Mouse (Mus musculus) liver, postnatal 0 days (tissue): ENCODE measurements around the gene Sspn. TPM values are rescaled to one million over a fixed set of nuclear protein-coding genes. Genes with fewer than 3 reads are reported as not detected.

Experiments
- ATAC-seq: fragments of 200-750 bp; cut with Nextera tagmentation; 2 replicates; pipeline ENCODE4 v1.8.0; 2017; ENCODE audit warnings: mild to moderate bottlenecking, moderate library complexity
- DNase-seq: peaks from one replicate; pipeline ENCODE4 v3.0.0-alpha.2; 2016
- H3K27ac ChIP-seq: fragments of 300-500 bp; sonication (generic); 2 replicates; pipeline ENCODE4 v1.5.1; 2014; ENCODE audit warnings: antibody characterized with exemption, moderate library complexity, mild to moderate bottlenecking, low read depth
- H3K27me3 ChIP-seq: fragments of 300-500 bp; sonication (generic); 2 replicates; pipeline ENCODE4 v1.6.1; 2014; ENCODE audit warnings: low read length, control low read depth, mixed read lengths; ENCODE audit not compliant: insufficient read depth
- H3K36me3 ChIP-seq: fragments of 300-500 bp; sonication (generic); replicated peaks from 2 replicates; pipeline ENCODE4 v1.6.1; 2014; ENCODE audit warnings: mild to moderate bottlenecking, control low read depth, low read length, moderate library complexity, mixed read lengths; ENCODE audit not compliant: insufficient read depth
- H3K4me1 ChIP-seq: fragments of 300-500 bp; sonication (generic); 2 replicates; pipeline ENCODE4 v1.6.1; 2014; ENCODE audit warnings: antibody characterized with exemption, mild to moderate bottlenecking, control low read depth; ENCODE audit not compliant: insufficient read depth
- H3K4me2 ChIP-seq: fragments of 300-500 bp; sonication (generic); 2 replicates; pipeline ENCODE4 v1.6.1; 2014; ENCODE audit warnings: low read depth, mild to moderate bottlenecking, low read length, moderate library complexity, mixed read lengths
- H3K4me3 ChIP-seq: fragments of 300-500 bp; sonication (generic); 2 replicates; pipeline ENCODE4 v1.5.1; 2014; ENCODE audit warnings: low read depth, low read length
- H3K9ac ChIP-seq: fragments of 300-500 bp; sonication (generic); replicated peaks from 2 replicates; pipeline ENCODE4 v1.6.1; 2014; ENCODE audit warnings: mild to moderate bottlenecking, moderate library complexity
- H3K9me3 ChIP-seq: fragments of 300-500 bp; sonication (generic); 2 replicates; pipeline ENCODE4 v1.6.1; 2016; ENCODE audit warnings: mild to moderate bottlenecking, control low read depth, low read length, mixed read lengths
- CTCF ChIP-seq: sonication (generic); IDR thresholded peaks from 2 replicates; pipeline ENCODE4 v1.5.1; 2016; ENCODE audit warnings: antibody characterized with exemption, low read depth
- EP300 ChIP-seq: IDR thresholded peaks from 2 replicates; pipeline ENCODE4 v1.6.1; 2016; ENCODE audit warnings: antibody characterized with exemption, low read depth, mild to moderate bottlenecking
- WGBS: fragments of 180-500 bp; shearing (Covaris S2); extraction: QIAGEN DNeasy Blood & Tissue Kit; methylation state at CpG from one replicate; pipeline ENCODE4 v1.1.7; 2014; ENCODE audit not compliant: insufficient replicate concordance; 5-methylcytosine and 5-hydroxymethylcytosine counted together
- polyA plus RNA-seq: library from polyadenylated mRNA; unstranded; fragments of >200 nt; fragmentation: Nextera tagmentation; extraction: Ambion mirVana; gene quantifications from 2 replicates; pipeline ENCODE4 v1.2.1, GENCODE M21; 2015

Sspn gene
- polyA plus RNA-seq, 1 experiment from 2014 or later = 0.51 TPM

DNA sequence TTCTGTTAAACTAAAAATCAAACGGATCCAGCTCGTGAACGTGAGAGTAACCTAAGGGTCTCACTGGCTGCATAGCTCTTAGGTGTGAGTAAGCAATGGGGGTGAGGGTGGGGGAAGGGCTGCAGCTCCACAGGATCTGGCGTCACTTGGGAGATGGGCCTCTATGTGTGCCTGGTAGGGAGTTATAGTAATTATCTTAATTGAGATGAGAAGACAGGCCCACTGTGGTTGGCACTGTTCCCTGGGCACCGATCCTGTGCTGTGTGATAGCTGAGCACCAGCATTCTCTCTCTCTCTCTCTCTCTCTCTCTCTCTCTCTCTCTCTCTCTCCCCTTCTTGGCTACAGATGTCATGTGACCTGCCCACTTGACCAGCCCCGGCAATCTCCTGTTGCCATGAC lies 9.4 kb downstream of the Sspn start:
- ATAC-seq = no peak
- no peak overlapping the region for H3K9ac ChIP-seq
- WGBS = 76% methylated on average over 6 of the region's 6 CpGs

DNA sequence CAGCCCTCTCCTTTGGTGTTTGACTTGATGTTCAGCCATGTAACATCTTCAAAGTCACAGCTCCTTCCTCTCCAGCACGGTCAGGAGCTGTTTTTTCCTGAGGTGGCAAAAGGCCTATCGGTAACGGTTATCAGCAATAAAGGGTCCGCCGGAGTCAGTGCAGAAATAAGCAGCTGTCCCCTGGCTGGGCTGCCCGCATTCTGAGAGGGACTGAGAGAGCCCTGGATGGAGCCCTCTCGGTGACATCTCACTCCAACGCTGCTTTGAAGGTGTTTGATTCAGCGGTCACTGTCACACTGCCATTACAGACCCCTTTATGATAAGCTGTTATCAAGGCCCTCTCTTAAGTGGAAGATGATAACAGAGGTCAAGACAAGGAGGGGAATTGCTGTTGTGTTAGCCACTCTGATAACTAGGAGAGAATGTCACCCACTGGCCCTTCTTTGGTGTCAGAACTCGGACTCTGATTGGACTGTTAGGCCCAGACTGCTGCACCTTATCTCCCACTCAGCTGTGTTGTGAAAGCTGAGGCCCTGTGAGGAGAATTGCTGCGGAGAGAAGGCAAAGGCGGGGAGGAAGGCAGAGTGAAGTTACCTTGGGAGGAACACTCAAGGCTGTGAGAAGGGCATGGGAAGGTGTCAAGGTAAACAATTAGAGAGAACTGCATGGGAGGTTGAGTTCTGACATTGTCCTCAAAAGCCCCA lies 11.0 kb downstream of the Sspn start:
- H3K27ac ChIP-seq = no peak overlapping the region
- ATAC-seq (no peak), DNase-seq (no peak)
- TF ChIP-seq EP300 = no peak
- no peak for TF ChIP-seq CTCF
- no peaks in the 10 kb centered on the region for H3K27me3 ChIP-seq
- H3K4me3 ChIP-seq = no peak overlapping the region
- no peaks in the 10 kb centered on the region for H3K4me1 ChIP-seq
- no peak overlapping the region for H3K9ac ChIP-seq
- WGBS = 51% methylated on average over 12 of the region's 12 CpGs
- H3K9me3 ChIP-seq = no peaks in the 10 kb centered on the region
- no peak overlapping the region for H3K4me2 ChIP-seq
- no peaks in the 10 kb centered on the region for H3K36me3 ChIP-seq

More for the DNA sequence above, 9.4 kb downstream of the Sspn start:
- Histone ChIP-seq H3K4me1 (no peaks in the 10 kb centered on the region), H3K27ac (no peak overlapping the region), H3K4me3 (no peak overlapping the region), H3K27me3 (no peaks in the 10 kb centered on the region), H3K4me2 (no peak overlapping the region), H3K36me3 (no peaks in the 10 kb centered on the region), H3K9me3 (no peaks in the 10 kb centered on the region; the same call in 1 of the 2 replicates)
- TF ChIP-seq CTCF (no peak), EP300 (no peak)
- DNase-seq = no peak

DNA sequence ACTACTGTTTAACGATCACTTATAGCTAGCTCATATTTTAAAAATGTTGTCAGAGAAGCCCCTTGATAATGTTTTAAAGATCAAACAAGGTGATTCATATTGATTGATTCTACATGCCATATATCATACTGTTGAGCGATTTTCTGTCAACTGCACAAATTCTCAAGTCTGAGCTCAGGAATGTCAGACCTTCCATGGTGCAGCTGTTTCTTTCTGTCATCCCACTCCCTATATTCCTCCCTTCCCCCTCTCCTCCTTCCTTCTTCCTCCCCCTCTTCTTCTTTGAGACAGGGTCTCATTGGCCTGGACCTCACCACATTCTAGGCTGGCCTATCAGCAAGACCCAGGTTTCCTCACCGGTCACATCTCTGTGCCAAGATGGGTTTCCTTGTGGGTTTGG lies 12.0 kb downstream of the Sspn start:
- no peak for DNase-seq
- ATAC-seq = no peak
- Histone ChIP-seq H3K27ac (no peak overlapping the region), H3K4me3 (no peak overlapping the region), H3K4me1 (no peaks in the 10 kb centered on the region), H3K9me3 (no peaks in the 10 kb centered on the region), H3K27me3 (no peaks in the 10 kb centered on the region), H3K9ac (no peak overlapping the region), H3K4me2 (no peak overlapping the region), H3K36me3 (no peaks in the 10 kb centered on the region)
- TF ChIP-seq EP300 (no peak), CTCF (no peak)
- 74% methylated on average over 3 of the region's 3 CpGs for WGBS

DNA sequence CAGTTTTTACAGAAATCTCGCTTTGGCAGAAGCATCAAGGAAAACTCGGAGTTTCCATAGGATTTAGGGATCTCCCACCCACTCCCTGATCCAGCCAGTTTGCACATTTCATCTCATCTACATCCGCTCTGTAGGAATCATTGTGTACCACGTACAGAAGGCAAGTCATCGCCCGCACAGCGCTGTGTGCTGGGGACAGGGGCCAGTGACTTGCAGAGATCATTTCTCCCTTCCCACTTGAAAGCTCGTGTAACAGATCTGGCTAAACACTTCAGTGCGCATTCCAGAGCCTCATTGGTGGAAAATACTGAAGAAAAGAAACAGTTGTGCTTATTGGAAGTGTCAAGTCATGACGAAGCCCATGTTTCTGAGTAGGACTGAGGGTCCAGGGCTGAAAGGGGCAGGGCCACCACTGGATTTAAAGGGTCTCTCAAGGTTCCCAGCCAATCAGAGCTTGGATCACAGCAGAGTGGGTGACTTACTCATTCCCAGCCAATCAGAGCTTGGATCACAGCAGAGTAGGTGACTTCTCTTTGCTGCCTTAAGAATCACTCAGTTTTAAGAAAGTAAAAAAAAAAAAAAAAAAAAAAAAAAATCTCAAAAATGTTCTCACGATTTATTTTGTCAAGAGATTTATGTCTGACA lies 14.4 kb downstream of the Sspn start:
- no peaks in the 10 kb centered on the region for H3K27me3 ChIP-seq
- no peaks in the 10 kb centered on the region for H3K36me3 ChIP-seq
- H3K4me1 ChIP-seq = no peaks in the 10 kb centered on the region
- no peak overlapping the region for H3K27ac ChIP-seq
- H3K4me3 ChIP-seq = no peak overlapping the region
- TF ChIP-seq EP300 (no peak), CTCF (no peak)
- 73% methylated on average over 11 of the region's 11 CpGs for WGBS
- H3K9me3 ChIP-seq = no peaks in the 10 kb centered on the region
- ATAC-seq (no peak), DNase-seq (no peak)
- no peak overlapping the region for H3K4me2 ChIP-seq
- H3K9ac ChIP-seq = no peak overlapping the region

DNA sequence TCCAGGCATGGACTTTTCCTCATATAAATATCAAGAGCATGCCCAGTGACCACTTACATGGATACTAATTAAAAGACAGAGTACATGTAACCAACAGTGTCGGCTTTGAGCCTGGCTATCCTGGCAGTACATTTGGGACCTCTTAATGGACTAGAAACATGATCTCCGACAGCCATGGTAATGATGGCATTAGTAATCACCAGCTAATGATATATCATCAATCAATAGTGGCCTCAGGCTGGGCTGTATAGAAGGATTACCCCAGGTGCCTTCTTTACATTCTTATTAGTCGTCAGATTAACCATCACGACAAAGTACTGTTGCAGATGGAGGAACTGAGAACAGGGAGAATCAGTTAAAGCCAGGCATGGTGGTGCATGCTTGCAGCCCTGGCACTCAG lies 17.6 kb downstream of the Sspn start:
- Histone ChIP-seq H3K9ac (no peak overlapping the region), H3K4me2 (no peak overlapping the region), H3K36me3 (no peaks in the 10 kb centered on the region), H3K27ac (no peak overlapping the region), H3K4me1 (no peaks in the 10 kb centered on the region), H3K27me3 (no peaks in the 10 kb centered on the region), H3K4me3 (no peak overlapping the region), H3K9me3 (no peaks in the 10 kb centered on the region)
- WGBS = 48% methylated on average over 4 of the region's 4 CpGs
- no peak for DNase-seq
- no peak for TF ChIP-seq CTCF
- TF ChIP-seq EP300 = no peak
- ATAC-seq = no peak

DNA sequence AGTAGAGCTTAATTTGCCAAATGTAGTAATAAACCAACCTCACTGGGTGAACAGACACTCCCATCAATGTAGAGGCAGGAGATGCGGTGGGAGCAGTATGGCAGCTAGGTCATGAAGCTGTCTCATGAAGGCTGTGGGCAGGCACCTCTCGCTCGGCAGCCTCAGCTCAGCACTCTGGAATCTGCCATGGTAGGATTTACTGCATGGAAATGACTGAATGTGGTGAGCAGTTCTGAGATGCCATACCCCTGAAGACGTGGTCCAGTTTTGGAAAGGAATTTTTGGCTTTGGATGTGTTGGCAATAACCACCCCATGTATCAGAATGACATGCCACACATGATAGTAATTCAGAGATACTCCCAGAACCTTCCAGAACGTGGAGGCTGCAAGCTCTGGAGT lies 19.2 kb downstream of the Sspn start:
- no peaks in the 10 kb centered on the region for H3K36me3 ChIP-seq
- no peak for DNase-seq
- no peak overlapping the region for H3K4me3 ChIP-seq
- no peak overlapping the region for H3K9ac ChIP-seq
- H3K27me3 ChIP-seq = no peaks in the 10 kb centered on the region
- H3K4me2 ChIP-seq = no peak overlapping the region
- ATAC-seq = no peak
- WGBS = 74% methylated on average over 5 of the region's 5 CpGs
- no peaks in the 10 kb centered on the region for H3K4me1 ChIP-seq
- no peak for TF ChIP-seq EP300
- TF ChIP-seq CTCF = no peak
- H3K9me3 ChIP-seq = no peaks in the 10 kb centered on the region
- no peak overlapping the region for H3K27ac ChIP-seq
